Mouse (Mus musculus): ENCODE data around the gene Psmg4.

DNA sequence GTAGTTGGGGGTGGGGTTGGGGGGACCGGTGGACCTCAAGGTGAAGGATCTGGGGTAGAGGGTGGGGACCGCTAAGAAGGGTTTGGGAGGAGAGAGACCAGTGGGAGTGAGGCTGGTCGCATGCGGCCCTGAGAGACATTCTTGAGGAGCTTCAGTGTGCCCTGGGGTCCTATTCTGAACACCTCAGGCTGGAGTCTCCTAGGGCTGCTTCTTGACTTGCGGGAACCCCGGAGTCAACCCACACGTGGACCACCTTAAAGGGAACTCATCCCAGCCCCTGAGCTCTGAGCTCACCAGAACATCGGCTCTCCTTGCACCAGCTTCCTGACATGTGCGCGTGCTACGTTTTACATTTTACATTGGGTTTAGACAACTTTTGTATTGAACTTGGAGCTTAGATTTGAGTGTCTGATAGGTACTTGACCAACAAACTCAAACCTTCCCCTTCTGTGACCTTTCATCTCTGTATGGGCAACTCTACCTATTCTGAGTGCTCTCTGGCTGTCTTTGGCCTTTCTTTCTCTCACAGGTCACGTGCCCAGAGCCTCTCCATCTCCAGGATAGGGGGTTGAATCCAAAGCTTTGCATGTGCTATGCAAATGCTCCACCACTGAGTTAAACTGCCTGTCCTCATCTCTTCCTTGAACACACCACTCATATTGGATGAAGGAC, 676 bp downstream of the Psmg4 start:
- TF ChIP-seq TAL1 (IDR thresholded peaks at IDR 0.05; ENCODE audit: low read length) (no peak), GATA1 (IDR thresholded peaks at IDR 0.05; ENCODE audit: low read length) (no peak)

All from erythroblast, embryonic 14.5 days (primary cell).